Mouse (Mus musculus) adrenal gland, adult (tissue): Measurements from ENCODE around the gene Fbxo40.

Source experiments
- DNase-seq, 2 experiments: peaks; one replicate each; pipeline ENCODE4 v3.0.0; 2022 to 2023; ENCODE audit warnings: low spot score in 1 of 2; ENCODE audit not compliant: inconsistent age in 2 of 2

Gene Fbxo40

DNA sequence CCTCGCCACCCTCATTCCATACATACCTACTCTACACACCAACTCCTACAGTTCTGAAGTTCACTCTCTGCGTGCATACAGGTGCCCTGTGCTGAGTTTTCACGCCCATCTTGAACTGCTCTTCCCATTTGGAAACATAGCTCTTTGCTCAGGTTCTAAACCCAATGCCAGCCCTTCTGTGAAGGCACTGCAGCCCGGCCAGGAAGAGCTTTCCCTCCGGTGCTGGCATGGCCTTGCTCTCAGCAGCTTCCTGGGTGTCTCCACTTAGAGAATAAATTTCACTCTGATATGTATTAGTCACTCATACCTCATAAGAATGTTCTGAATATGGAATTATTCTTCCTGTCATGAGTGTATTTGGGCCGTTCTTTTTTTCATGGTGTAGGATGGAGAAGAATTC lies 64.9 kb downstream of the Fbxo40 start:
- DNase-seq = peak; percentile 50 to 75

- peak; percentile 56 to 77 for DNase-seq
These were observed 66.0 kb downstream of the Fbxo40 start for GRCm38 (mm10) chr16:36924312-36924711.

GRCm38 (mm10) chr16:36921980-36922379 lies 68.3 kb downstream of the Fbxo40 start:
- no peak for DNase-seq

DNA sequence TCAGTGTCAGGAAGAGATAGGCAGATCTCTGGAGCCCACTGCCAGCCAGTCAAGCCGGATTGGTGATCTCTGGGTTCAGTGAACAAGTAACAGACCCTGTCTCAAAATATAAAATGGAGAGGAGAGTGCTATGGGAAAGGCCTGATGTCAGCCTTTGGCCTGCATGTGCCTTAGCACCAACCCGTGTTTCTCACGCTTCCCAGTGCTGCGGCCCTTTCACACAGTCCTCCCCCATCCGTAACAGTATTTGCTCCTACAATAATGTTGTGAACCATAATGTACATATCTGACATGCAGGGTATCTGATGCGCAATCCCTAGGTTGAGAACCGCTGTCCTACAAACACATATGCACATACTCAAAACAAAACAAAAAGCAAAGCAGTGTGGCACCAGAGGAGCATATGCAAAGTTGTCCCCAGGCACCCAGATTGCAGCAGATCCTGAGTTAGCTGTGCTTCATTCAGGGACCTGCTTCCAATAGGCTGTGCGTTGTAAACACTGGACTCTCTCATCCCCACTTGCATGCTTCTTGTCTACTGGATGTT lies 69.1 kb downstream of the Fbxo40 start:
- DNase-seq = no peak

DNA sequence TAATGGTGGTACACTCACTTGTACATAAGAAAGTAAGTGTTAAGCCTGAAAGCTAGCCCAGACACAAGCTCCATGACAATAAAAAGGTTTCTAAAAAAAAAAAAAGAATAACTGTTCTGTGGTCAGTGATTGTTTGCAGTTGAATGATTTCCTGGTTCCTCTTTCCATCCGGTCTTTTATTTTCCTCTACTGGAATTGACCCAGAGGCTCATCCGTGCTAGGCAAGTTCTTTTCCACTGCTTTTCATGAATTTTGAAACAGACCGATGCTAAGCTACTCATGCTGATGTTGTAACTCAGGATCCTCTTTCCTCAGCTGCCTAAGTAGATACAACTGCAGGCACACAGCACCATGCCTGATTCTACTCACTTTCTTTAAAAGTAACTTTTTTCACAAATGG lies 69.9 kb downstream of the Fbxo40 start:
- no peak for DNase-seq

DNA sequence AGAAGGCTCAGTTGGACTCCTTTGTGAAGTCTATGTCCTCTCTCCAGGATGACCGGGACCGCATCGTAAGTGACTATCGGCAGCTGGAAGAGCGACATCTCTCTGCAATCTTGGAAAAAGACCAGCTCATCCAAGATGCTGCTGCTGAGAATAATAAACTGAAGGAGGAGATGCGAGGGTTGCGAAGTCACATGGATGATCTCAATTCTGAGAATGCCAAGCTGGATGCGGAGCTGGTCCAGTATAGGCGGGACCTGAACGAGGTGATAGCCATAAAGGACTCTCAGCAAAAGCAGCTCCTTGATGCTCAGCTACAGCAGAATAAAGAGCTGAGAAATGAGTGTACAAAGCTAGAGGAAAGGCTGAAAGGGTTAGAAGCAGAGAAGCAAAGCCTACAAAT lies 71.8 kb downstream of the Fbxo40 start:
- no peak for DNase-seq

DNA sequence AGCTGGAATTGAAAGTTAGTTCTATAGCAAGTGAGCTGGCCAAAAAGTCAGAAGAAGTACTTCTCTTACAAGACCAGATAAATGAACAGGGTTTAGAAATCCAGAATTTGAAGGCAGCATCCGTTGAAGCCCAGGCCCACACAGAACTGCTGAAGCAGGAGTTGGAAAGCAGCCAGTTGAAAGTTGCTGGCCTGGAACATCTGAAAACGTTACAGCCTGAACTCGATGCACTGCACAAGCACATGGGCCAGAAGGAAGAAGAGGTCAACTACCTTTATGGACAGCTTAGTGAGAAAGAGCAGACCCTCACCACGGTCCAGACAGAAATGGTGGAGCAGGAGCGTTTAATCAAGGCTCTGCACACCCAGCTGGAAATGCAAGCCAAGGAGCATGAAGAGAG lies 76.1 kb downstream of the Fbxo40 start:
- DNase-seq = no peak
